Mouse (Mus musculus) urinary bladder, adult 18-20 months (tissue): ENCODE measurements around the gene Fetub.
"Not testable (repeated sequence)": the region's sequence is repeated elsewhere in the genome, so short reads cannot be mapped to it uniquely, and the experiment has no call there.

Experiments
- DNase-seq, 2 experiments: peaks; one replicate each; pipeline ENCODE4 v3.0.0; 2022; ENCODE audit warnings: low spot score in 2 of 2, mixed read lengths in 2 of 2

Gene Fetub

DNA sequence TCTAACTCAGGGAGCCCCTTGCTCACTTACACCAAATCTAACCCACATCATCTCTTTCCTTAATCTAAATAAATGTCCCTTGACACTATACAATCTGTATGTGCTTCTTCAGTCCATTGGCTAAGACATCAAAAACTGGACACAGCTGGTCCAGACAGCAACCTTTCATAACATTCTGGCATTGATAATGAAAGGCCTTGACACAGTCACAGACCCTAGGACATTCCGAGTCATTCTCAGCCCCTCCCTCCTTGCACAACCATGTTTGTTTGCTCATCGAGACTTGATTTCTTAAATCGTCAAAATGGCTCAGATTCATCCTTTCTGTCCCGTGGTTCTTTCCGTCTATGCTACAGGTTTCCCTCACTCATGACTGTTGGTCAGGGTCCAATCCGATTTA, 8.8 kb upstream of the Fetub start:
- DNase-seq = no peak

DNA sequence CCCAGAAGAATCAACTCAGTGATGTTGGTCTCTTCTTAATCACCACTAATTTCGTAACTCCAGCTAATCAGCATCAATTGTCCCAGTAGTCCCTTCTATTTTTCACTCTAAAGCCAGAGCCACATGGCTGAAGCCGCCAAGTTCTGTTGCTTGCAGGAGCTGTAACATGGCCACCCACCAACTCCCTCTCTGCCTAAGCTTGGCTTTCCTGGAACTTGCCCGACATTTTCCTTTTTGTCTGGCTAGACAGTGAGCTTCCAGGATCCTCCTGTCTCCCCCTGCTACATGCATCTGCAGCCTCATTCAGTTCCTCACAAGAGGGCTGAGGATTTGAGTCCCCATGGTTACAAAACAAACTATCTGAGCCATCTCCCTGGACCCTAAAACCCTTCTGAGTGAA, 6.1 kb upstream of the Fetub start:
- DNase-seq = peak in 1 of 2 experiments; percentile 9

DNA sequence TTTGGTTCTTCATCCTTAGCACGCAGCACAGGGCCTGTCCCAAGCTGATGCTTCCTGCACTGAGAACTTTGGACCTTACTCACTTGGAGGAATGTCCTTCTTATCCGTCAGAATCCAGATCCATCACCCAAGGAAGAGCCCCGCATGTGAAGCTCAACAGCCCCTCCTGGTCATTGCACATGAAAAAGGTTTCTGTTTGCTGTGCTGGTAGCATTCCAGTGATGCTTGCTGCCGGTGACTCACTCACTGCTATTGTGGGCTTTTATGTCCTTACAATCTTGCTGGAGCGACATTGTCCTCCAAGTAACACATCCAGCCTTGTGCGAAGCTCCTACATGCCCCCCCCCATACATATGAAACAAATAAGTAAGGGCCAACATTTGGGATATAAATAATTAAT, 5.2 kb upstream of the Fetub start:
- DNase-seq = no peak

DNA sequence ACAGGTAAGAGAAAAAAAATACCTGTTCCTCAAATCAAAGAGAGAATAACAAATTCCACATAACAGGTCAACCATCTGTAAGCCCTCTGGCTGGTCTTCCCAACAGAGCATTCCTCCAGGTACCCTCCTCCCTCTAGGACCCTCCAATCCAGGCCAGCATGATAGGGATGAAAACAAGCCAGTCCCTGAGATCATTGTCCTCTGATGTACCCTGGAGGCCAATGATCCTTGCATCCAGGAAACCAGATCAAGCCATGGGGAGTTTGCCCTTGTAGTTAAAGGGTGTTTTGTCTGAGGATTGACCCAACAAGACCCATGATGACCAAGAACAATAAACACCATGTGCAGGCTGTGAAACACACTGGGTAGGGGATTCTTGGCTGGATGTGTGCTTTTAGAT, 3.9 kb upstream of the Fetub start:
- no peak for DNase-seq

DNA sequence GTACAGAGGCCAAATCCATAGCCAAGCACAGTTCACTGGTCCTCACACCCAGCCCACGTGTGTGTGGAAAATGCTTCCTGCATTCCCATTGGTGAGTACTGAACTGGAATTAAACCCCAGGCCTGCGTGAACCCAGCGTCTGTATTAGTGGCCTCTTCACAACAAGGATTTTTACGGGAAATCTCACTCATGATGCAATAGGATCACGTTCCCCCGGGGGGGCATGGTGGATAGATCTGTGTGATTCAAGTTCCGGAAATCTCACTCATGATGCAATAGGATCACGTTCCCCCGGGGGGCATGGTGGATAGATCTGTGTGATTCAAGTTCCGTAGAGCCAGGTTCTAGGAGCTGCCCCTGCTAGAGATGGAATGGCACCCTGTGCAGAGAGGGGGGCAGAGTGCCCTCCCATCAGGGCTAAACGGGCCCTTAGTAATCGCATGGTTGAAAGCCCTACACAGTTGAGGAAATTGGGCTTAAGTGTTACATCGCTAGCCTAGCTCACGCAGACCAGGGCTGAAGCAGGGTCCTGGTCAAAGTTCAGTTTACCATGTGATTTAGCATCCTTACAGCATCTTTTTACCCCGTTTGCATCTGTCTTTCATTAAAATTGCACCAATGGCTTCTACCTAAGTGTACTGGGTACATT, 654 bp downstream of the Fetub start:
- DNase-seq = no peak

DNA sequence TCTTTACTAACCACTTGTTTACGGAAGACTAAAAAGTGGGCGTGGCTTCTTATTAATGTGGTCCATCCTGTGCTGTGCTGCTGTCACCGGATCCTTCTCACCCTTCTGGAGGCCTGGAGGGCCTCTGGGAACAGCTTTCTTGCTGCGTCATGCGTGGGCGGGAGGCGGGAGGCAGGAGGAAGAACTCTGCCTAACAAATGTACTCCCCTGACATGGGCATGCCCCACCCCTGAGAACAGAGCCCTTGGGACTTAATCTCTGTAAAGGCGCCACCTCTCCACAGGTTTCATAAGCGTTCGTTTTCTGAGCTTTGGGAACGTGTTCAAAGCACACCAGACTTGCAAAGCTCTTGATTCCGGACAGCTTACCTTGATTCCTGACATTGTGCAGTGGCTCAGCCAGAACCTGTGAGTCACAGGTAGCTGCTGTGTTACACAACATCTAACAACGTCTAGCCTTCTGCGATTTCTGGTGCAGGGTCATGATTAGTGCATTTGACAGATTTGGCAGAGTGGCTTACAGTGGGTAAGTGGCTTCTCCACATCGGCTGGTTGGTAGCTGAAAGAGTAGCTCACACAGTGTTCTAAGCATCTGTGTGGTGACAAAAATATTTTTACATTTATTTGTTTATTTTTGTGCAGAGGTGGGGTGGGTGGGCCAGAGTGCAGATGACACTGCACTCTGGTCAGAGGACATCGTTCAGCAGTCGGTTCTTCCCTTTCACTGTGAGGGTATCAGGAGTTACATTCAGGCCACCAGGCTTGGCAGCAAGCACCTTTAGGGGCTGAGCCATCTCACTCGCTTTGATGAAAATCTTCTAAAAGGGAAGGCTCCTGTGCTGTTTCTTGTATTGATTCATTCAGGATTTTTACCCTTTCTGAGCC, 2.1 kb downstream of the Fetub start:
- peak; percentile 50 to 52 for DNase-seq

DNA sequence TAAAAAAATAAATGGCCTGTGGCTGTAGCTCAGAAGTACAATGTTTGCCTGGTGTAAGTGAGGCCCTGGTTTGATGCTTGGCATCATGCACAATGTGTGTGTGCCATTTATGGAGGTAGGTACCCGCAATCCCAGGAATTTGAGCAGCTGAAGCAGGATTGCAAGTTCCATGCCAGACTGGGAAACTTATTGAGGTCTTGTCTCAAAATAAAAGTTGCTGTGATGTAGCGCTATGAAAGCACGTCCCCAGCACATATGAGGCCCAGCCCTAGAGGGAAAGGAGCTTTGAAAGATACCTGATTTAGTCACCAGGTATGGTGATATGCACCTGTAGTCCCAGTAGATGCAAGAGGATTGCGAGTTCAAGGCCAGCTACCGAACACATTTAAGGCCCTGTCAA, 3.6 kb downstream of the Fetub start:
- no peak for DNase-seq

DNA sequence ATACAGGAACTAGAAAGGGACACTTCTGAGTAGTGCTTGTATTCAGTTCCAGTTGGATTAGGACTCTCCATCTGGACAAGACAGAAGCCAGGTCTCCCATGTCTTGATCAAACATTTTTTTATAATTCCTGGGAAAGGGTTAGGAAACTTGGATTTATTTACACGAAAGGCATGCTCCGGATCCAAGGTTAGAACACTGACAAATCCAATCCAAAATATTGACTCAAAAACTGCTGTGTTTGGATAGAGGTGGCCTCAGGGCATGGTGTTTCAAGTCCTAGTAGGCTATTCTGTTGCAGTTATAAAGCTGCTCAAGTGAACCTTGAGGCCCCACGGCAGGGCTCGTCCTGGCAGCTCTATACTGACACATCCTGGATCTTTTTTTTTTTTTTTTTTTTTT, 4.3 kb downstream of the Fetub start:
- DNase-seq = no peak

DNA sequence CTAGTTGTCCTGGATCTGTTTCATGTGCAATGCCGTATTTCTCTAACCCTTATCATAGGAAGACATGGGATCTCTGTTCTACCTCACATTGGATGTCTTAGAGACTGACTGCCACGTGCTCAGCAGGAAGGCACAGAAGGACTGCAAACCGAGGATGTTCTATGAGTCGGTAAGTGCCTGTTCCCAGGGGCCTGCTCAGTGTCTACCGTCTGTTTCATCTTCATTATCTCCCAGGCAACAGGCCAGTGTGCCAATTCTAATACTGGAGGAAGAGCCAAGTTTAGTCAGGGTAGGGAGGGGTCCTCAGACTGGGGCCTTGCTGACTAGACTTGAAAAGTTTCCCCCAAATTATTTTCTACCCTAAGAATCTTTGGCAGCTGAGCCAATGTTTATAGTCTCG, 11.4 kb downstream of the Fetub start:
- DNase-seq = no peak

DNA sequence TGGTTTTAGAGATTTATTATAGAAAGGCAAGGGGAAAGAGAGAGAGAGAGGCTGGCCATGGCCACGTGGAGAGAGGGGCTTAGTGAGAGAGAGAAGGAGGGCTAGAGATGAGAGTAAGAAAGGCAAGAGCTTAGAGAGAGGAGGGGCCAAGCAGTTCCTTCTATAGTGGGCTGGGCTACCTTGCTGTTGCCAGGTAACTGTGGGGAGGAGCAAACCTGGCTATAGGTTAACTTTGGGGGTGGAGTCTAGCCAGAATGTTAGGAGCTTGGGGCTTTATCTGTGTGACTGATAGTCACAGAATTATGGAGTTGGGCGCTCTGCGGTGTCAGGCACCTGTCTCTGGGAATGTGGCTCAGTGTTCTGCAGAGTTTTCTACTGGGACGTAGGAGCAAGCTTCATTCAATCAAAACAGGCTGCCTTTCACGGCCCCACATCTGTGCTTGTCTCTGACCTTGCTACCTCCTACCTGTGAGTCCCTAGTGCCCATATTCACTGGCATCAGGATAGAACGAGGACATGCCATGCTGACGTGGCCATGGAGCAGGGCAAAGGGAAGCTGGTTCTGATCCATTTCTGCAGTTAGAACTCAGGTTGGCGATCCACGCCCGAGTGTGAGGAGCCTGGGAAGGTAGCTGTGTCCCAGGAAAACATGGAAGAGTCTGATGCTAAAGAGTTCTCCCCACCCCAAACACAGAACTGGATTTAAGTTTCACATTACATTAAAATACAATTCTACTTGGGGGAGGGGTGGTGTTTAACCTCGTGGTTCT, 13.5 kb downstream of the Fetub start:
- no peak for DNase-seq

DNA sequence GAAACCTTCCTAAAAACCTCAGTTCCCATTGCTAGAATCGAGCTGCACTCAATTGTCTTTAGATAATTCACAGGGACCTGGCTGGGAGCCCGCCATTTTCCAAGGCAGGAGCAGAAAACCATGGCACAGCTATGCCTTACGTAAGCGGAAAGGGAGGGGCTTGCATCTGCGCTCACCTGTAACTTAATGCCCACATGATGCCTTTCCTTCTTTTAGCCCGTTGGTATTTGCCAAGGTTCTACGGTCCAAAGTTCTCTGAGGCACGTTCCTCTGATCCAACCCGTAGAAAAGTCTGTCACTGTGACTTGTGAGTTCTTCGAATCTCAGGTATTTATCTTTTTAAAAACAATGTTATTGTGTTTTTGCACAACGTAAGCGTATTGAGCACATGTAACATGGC, 19.5 kb downstream of the Fetub start:
- DNase-seq = no peak

DNA sequence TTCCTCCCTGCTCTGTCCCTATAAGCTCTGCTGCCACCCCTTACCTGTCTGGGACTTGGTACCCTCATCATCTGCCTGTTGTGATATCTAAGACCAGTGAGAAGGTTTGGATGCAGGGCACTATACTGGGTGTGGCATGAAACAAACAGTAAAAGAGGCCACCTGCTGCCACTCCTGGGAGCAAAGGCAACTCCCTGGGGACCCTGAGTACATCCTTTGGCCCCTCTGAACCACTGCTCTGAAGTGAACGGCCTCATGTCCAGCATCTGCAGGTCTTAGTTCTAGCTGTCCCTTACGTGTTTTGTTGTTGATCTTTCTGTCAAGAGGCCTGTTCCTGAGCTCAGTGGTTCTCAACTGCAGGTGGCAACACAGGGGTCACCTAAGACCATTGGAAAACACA, 20.4 kb downstream of the Fetub start:
- no peak for DNase-seq

DNA sequence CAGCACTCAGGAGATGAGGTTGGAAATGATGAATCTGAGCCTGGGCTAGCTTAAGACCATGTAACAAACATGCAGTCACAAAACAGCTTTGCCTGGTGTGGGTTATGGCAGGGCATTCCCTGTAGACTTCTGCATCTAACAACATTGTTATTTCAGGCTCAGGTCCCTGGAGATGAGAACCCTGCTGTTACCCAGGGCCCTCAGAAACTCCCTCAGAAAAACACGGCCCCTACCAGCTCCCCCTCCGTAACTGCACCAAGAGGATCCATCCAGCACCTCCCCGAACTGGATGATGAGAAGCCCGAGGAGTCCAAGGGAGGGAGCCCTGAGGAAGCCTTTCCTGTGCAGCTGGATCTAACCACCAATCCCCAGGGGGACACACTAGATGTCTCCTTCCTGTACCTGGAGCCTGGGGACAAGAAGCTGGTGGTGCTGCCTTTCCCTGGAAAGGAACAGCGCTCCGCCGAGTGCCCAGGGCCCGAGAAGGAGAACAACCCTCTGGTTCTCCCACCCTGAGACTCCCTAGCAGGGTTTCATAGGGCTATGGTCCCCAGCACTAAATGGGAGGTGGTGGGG, 21.1 kb downstream of the Fetub start:
- DNase-seq = no peak

DNA sequence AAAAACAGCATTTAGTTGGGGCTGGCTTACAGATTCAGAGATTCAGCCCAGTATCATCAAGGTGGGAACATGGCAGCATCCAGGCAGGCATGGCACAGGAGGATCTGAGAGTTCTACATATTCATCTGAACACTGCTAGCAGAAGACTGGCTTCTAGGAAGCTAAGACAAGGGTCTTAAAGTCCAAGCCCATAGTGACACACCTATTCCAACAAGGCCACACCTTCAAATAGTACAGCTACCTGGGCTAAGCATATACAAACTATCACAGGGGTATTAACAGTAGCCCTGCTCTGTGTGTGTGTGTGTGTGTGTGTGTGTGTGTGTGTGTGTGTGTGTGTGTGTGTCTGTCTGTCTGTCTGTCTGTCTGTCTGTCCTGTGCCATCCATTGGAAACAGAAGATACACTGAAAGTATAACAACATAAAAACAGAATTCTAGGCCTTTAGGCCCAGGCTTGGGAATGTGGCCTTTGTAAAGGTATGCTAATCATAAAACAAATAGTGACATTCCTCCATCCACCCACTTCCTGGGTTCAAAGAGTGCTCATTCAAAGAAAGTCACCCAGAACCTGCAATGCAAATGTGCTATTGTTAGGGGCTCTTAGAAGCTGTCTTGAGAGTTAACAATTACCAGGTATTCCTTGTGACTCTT, 23.8 kb downstream of the Fetub start:
- DNase-seq = not testable (repeated sequence)

DNA sequence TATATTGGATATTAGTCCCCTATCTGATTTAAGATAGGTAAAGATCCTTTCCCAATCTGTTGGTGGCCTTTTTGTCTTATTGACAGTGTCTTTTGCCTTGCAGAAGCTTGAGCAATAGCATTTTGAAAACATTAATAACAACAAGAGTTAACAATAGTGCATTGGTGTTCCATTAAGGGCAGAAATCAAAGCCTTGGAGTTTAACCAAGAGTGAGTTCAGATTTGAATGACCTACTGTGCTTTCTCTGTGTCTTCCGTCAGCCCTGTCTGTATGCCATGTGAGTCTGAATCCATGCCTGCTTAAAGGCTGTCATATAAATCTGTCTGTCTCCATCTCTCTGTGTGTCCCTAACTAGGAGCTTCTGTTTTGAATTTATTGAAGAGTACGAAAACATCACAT, 29.2 kb downstream of the Fetub start:
- DNase-seq = no peak

DNA sequence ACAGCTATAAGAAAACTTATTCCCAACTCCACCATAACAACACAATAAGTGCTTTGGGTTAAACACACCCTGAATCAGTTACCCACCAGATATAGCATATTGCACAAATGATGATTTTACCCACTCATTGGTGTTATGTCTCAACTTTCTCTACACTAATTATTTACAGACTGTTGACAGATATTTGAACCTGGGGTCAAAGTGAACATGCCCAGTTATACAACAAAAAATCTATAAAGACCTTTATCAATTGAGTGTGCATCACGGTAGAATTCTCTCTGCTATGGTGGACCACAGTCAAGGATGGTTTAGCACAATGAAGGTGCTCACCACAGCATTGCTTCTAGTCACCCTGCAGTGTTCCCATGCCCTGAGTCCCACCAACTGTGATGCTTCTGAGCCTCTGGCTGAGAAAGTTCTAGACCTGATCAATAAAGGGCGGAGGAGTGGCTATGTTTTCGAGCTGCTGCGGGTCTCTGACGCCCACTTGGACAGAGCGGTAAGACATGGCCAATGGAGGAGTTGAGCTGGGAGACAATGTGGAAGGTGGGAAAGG, 32.8 kb downstream of the Fetub start, which contains the start of gene Hrg:
Gene Hrg (plus strand): TSS at position 233 of the 556 bp plus-strand sequence.
- no peak for DNase-seq

DNA sequence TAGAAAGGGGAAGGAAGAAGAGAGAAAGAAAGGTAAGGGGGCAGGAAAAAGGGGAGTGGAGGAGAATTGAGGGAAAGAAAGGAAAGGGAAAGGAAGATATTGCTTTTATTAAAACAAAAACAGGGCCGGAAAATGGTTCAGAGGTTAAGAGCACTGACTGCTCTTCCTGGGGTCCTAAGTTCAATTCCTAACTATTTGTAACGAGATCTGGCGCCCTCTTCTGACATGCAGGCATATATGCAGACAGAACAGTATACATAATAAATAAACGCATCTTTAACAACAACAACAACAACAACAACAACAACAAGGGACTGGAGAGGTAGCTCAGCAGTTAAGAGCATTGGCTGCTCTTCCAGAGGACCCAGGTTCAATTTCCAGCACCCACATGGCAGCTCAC, 34.9 kb downstream of the Fetub start:
- DNase-seq = no peak

DNA sequence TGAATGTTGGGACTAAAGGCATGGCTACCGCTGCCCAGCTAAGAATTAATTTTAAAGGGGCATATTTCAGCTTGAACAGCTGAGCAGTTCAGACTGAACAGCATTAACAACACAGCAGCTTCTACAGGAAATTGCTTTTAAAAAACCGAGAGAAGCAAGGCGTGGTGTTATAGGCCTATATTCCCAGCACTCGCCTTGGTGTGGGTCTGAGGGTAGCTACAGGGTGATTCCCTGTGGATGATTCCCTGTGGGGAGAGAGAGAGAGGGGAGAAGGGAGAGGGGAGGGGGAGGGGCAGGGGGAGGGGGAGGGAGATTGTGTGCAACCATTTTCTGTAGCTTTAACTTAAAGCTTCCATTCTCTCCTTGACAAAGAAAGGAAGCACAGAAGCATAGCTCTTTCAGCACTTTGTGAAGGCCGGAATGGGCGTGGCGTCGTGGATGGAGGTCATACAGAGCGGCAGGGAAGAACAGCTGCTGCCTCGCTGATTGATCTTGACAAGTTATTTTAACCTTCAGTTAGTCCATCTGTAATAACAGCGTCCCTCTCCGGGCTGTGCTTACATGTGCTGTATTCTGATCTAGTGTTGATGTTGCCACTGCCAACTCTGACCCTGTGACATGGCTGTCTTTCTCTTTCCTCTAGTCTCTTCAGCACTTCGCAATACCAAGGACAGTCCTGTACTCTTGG, 37.4 kb downstream of the Fetub start:
- DNase-seq = no peak

DNA sequence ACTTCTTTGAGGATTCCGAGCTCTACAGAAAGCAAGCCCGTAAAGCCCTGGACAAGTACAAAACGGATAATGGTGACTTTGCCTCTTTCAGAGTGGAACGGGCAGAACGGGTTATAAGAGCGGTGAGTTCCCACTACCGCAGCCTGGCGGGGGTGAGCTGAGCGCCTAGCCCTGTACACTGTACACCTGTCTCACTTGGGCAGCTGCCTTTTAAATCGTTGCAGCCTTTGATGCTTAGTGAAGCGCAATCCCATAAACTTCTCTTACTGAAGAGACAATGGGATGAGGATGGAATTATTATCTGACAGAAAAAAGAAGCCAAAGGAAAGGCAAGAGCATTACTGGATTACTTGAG, 37.9 kb downstream of the Fetub start:
- DNase-seq = no peak

DNA sequence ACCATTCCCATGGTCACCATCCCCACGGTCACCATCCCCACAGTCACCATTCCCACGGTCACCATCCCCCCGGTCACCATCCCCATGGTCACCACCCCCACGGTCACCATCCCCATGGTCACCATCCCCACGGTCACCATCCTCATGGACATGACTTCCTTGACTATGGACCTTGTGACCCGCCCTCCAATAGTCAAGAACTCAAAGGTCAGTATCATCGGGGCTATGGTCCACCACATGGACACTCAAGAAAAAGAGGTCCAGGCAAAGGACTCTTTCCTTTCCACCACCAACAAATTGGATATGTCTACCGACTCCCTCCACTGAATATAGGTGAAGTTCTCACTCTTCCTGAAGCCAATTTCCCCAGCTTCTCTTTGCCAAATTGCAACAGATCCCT, 42.9 kb downstream of the Fetub start:
- DNase-seq = no peak

DNA sequence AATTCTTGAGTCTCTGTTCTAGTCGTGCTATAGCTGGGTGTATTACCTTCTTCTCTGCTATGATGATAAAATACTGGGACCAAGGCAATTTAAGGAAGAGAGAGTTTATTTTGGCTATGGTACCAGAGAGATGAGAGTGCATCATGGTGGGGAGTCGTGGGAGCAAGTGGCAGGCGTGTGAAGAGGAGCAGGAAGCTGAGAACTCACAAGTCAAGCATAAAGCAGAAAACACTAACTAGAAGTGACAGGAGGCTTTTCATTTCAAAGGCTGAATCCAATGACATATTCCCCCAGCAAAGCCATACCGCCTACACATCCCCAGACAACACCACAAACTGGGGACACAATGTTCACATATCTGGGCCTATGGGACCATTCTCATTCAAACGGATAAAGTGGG, 44.1 kb downstream of the Fetub start:
- DNase-seq = no peak
